Mouse (Mus musculus) lung, postnatal 0 days (tissue): ENCODE data around the gene Flot1.

Experiments used
- CTCF ChIP-seq: IDR thresholded peaks from 2 replicates; pipeline ENCODE4 v1.5.1; 2016; ENCODE audit warnings: antibody characterized with exemption, mild to moderate bottlenecking
- EP300 ChIP-seq: IDR thresholded peaks from 2 replicates; pipeline ENCODE4 v1.6.1; 2016; ENCODE audit warnings: antibody characterized with exemption, mild to moderate bottlenecking, control low read depth

- TF ChIP-seq CTCF, result no peak
- TF ChIP-seq EP300, result no peak
Measured at GRCm38 (mm10) chr17:35840561-35840960, 17.5 kb downstream of the Flot1 start.
